Mouse (Mus musculus) 3T3-L1 (cell line): ENCODE measurements at regions not wholly inside any gene's neighbourhood (a gene's known extent, or its start where the extent isn't known, plus 50 kb on each side); places are given as distances from the start of the nearest gene placed in this dataset.

Source experiments
- DNase-seq: peaks from one replicate; pipeline ENCODE4 v3.0.0-alpha.2; 2015; ENCODE audit warnings: low read depth, low spot score

DNA sequence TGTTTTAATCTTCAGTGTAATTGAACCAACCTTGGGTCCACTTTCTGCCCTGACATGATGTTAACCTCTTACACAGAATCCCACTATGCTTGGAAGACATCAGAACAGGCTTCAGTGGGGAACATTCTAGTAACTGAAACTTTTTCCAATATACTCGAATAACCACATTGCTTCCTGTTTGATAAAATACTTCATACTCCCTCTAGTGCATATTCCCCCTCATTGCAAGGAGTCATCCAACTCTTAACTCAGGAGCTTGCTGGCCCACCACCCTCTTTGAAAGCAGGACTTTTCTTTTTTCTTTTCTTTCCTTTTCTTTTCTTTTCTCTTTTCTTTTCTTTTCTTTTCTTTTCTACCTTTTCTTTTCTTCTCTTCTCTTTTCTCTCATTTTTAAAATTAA is 123.6 kb upstream of the Sptlc3 start:
- DNase-seq: peak; percentile 49

DNA sequence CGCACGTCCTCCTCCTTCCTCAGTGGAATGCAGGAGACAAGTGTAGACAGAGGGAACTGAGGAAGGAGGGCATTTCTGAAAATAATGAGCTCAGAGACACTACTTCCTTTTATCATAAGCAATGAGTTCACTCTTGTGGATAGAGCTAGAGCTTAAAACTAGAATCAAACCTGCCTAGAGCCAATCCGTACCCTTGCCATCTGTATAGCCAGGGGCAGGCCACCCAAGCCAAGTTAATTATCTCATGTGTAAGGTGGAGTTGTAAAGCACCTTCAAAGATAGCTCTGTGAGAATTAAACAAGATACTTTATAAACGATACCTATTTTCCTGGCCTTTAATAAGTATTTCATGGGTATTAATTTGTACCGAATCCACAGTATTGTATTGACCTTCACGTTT is 113.4 kb upstream of the Sptlc3 start:
- DNase-seq: no peak

DNA sequence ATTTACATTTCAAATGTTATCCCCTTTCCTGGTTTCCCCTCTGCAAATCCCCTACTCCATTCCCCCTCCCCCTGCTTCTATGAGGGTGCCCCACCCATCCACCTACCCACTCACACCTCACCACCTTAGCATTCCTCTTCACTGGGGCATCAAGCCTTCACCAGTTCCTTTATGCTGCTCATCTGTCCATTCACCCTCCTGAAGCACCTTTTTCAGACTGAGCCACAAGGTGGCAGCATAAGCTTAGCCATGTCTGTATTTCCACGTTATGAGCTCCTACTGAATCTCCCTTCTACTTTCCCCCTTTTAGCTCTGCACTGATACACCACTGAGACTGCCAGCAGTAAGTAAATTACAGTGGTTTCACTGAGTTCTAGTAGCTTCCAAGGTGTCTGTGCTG is 112.1 kb upstream of the Sptlc3 start:
- peak; percentile 88 for DNase-seq

DNA sequence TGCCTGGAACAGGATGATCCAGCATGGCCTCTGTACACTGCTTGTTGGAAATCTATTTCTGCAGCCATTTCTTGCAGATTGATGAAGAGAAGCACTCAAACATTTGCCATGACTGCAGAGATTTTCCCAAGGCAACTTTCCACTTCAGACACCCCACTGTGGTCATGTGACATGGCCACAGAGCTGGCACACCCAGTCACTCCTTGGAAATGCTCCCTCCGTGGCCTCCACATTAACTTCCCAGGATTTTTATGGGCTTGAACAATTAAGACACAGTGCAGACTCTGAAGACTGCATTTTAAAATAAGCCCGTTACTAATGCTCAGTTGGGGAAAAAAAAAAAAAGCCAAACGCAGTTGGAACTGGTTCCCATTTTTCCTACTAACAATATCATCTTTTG is 80.2 kb upstream of the Sptlc3 start:
- no peak for DNase-seq

DNA sequence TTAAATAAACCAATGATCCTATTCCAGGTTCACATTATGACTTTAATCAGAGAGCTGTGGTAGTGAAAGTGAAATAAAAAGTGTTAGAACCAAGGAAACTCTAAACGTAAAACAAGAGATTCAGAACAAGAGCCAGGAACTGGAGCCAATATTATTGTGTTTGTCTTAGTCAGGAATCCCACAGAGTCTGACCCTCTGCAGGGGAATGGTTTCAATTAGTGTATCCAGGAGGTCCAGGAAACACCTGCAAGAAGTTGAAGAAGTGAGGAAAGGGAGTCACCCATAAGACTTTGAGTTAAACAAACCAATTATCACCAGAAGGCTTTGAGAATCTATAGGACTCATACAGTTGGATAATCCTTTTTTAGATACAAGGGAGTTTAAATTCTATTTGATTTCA is 76.2 kb upstream of the Sptlc3 start:
- no peak for DNase-seq

DNA sequence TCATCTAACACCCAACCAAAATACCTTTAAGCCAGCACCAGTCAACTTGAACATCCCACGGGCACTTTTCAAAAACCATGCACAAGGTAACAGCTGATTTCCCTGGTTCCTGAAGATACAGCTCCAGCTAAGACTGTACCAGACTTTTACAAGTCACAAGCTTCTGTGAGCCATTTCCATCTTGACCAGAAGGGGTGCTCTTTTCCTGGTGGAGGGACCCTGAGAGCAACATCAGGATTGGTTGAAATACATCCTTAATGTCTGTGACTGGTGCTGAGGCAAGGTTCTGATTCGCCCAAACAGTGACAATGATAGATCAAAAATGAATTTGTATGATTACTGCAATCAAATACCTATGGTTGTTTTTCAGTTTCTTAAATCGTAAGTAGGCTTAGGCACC is 71.0 kb upstream of the Sptlc3 start:
- DNase-seq: no peak

DNA sequence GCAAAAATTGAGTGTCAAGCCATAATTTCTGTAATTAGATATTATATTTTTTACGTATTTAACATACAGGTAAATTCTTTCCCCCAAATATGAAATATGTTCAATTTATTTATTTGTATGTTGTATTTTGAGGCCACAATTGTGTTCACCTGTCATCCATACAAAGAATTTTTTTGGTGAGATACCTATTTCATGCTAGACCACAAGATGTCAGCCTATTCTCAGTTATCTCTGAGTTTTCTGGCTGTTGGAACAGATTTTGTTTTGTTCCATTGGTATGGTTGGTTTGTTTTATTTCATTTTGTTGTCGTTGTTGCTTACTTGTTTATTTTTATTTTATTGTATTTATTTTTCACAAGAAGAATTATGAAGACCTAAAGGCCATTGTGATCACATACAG is 70.3 kb upstream of the Sptlc3 start:
- peak; percentile 8 for DNase-seq
